Mouse (Mus musculus) forebrain, embryonic 14.5 days (tissue): ENCODE measurements at regions not wholly inside any gene's neighbourhood (a gene's known extent, or its start where the extent isn't known, plus 50 kb on each side); places are given as distances from the start of the nearest gene placed in this dataset.
"Not testable (repeated sequence)": the region's sequence is repeated elsewhere in the genome, so short reads cannot be mapped to it uniquely, and the experiment has no call there.

ENCODE experiments used
- ATAC-seq: fragments of 200-750 bp; cut with Nextera tagmentation; 2 replicates; pipeline ENCODE4 v1.8.0; 2017; ENCODE audit warnings: mild to moderate bottlenecking, moderate library complexity
- DNase-seq: peaks from one replicate; pipeline ENCODE4 v3.0.0-alpha.2; 2015; ENCODE audit warnings: low spot score
- H3K27ac ChIP-seq: fragments of 300-500 bp; sonication (generic); 2 replicates; pipeline ENCODE4 v1.5.1; 2014; ENCODE audit warnings: low read depth, mild to moderate bottlenecking, control low read depth, low read length, moderate library complexity
- H3K27me3 ChIP-seq: fragments of 300-500 bp; sonication (generic); replicated peaks from 2 replicates; pipeline ENCODE4 v1.6.1; 2014; ENCODE audit warnings: low read length, control low read depth, mixed read lengths; ENCODE audit not compliant: control insufficient read depth, insufficient read depth
- H3K36me3 ChIP-seq: fragments of 300-500 bp; sonication (generic); 2 replicates; pipeline ENCODE4 v1.6.1; 2014; ENCODE audit warnings: low read length, control low read depth; ENCODE audit not compliant: control insufficient read depth, insufficient read depth
- H3K4me1 ChIP-seq: fragments of 300-500 bp; sonication (generic); 2 replicates; pipeline ENCODE4 v1.6.1; 2014; ENCODE audit warnings: antibody characterized with exemption, low read length, control low read depth; ENCODE audit not compliant: control insufficient read depth, insufficient read depth
- H3K4me2 ChIP-seq: fragments of 300-500 bp; sonication (generic); 2 replicates; pipeline ENCODE4 v1.6.1; 2014; ENCODE audit warnings: mild to moderate bottlenecking, control low read depth, low read length
- H3K4me3 ChIP-seq: fragments of 300-500 bp; sonication (generic); 2 replicates; pipeline ENCODE4 v1.5.1; 2014; ENCODE audit warnings: low read depth, low read length, control low read depth
- H3K9ac ChIP-seq: fragments of 300-500 bp; sonication (generic); 2 replicates; pipeline ENCODE4 v1.6.1; 2014; ENCODE audit warnings: mild to moderate bottlenecking, low read length, control low read depth, moderate library complexity
- H3K9me3 ChIP-seq: fragments of 300-500 bp; sonication (generic); replicated peaks from 2 replicates; pipeline ENCODE4 v1.6.1; 2016; ENCODE audit warnings: low read length, control low read depth, mixed read lengths; ENCODE audit not compliant: control insufficient read depth
- WGBS: fragments of 180-500 bp; shearing (Covaris S2); extraction: QIAGEN DNeasy Blood & Tissue Kit; methylation state at CpG from one replicate; pipeline ENCODE4 v1.1.7; 2014; 5-methylcytosine and 5-hydroxymethylcytosine counted together

DNA sequence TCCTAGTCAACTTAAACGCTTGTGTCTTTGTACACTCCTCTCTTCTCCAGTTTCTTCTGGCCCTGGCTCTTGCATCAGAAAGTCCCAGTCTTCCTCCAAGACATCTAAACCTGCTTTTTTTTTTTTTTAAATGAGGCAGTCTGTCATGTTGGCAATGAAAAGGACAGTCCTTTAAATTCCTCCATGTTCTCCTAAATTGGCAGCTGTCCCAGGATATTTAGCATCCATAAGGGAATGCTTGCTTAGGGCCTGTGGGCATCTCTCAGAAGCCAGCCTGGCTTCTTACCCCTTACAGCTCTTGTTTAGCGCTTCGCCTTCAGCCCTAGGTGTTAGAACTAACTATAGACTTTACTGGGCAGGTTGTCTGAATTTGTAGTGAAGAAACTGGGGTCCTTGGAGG is 311.2 kb downstream of the Eipr1 start:
- peak; percentile 40; the same call in 1 of the 2 replicates for ATAC-seq
- WGBS = 64% methylated on average over 3 of the region's 3 CpGs
- Histone ChIP-seq H3K4me3 (no peak overlapping the region), H3K27ac (no peak overlapping the region), H3K9me3 (no peaks in the 10 kb centered on the region), H3K27me3 (no peaks in the 10 kb centered on the region), H3K9ac (no peak overlapping the region), H3K4me2 (no peak overlapping the region), H3K36me3 (no peaks in the 10 kb centered on the region), H3K4me1 (peaks cover 12% of the 10 kb centered on the region)
- DNase-seq = peak; percentile 83

DNA sequence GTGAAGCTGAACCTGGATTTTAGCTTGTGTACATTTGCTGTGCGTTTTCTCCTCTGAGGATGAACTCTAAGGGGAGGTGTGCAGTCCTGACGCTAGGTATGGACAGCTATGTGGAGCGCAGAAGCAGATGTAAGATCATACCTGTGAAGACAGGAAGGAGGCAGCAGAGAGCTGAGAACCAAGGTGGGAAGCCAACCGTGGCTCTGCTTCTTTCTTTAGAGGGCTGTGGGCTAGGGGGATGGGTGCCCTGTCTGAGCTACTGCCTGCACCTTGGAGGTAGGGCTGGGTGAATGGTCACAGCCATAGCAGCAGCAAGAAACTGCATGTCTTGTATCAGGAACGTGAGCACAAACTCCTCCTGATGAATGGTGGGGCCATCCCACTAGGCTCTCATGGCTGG is 316.6 kb downstream of the Eipr1 start:
- Histone ChIP-seq H3K27ac (no peak overlapping the region), H3K9ac (no peak overlapping the region), H3K9me3 (no peaks in the 10 kb centered on the region), H3K36me3 (no peaks in the 10 kb centered on the region), H3K4me1 (peaks cover under 1% of the 10 kb centered on the region; the same call in 1 of the 2 replicates), H3K4me2 (no peak overlapping the region), H3K4me3 (no peak overlapping the region), H3K27me3 (no peaks in the 10 kb centered on the region)
- 25% methylated on average over 5 of the region's 5 CpGs for WGBS
- peak; percentile 52 for DNase-seq
- ATAC-seq = peak; percentile 69; the same call in 1 of the 2 replicates

DNA sequence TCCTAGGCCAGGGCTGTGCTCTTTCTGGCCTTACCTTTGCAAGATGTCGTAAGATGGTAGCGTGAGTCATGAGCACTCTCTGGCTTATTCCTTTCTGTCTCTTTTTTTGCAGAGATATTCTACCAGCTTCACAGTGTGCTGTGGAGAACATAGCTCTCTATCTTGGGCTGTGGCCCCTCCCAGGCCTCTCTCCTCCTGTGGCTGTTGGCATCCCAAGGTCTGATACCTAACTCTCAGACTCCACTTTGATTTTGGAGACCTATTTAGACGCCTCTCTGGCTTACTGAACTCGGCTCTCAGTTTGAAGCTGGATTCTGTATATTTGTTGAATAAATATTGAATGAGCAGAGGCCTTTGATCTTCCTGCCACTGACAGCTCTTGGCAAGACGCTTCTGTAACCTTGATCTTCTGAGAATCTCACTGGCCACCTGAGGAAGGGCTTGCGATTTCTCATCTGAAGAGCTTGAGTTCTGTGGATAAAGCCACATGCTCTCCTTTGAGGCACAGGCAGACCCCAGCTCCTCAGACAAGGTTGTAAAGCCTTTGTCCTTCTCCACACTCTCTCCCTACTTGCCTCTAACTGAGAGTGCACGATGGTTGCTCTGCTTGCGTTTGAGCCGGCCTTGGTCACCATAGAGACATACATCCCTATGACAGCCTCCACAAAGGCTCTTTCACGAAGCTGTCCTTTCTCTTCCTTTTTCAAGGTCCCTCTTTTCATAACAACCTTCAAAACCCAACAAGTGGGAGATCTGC is 323.7 kb downstream of the Eipr1 start:
- H3K4me1 ChIP-seq = no peaks in the 10 kb centered on the region
- H3K4me3 ChIP-seq = no peak overlapping the region
- no peak overlapping the region for H3K27ac ChIP-seq
- no peak overlapping the region for H3K9ac ChIP-seq
- ATAC-seq = no peak
- 71% methylated on average over 10 of the region's 10 CpGs for WGBS
- H3K36me3 ChIP-seq = no peaks in the 10 kb centered on the region
- peak; percentile 8 for DNase-seq
- H3K27me3 ChIP-seq = no peaks in the 10 kb centered on the region
- no peak overlapping the region for H3K4me2 ChIP-seq
- no peaks in the 10 kb centered on the region for H3K9me3 ChIP-seq

DNA sequence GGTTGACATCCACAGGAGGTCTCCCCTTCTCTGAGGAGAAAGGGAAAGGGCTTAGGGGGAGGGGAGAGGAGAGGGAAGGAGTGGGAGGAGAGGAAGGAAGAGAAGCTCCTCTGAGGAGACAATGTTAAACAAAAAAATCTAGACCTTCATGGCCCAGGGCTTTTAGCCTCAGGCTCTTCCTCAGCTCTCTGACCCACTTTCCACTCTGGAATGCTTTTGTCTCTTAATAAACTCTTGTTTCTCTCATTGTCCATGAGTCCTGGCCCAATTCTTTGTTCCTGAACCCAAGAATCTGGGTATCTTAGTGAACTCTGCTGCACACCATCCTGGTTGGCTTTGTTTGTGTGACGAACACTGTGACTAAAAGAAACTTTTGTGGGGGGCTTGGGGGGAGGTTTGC is 325.0 kb downstream of the Eipr1 start:
- WGBS = 33% methylated on average over 1 of the region's 1 CpGs
- no peak overlapping the region for H3K9ac ChIP-seq
- no peak overlapping the region for H3K4me2 ChIP-seq
- H3K4me3 ChIP-seq = no peak overlapping the region
- ATAC-seq (no peak), DNase-seq (no peak)
- H3K27ac ChIP-seq = no peak overlapping the region
- no peaks in the 10 kb centered on the region for H3K27me3 ChIP-seq
- H3K36me3 ChIP-seq = no peaks in the 10 kb centered on the region
- no peaks in the 10 kb centered on the region for H3K4me1 ChIP-seq
- H3K9me3 ChIP-seq = no peaks in the 10 kb centered on the region

- H3K4me3 ChIP-seq = no peak overlapping the region
- H3K9me3 ChIP-seq = no peaks in the 10 kb centered on the region
- no peaks in the 10 kb centered on the region for H3K27me3 ChIP-seq
- 93% methylated on average over 1 of the region's 1 CpGs for WGBS
- ATAC-seq = no peak
- H3K27ac ChIP-seq = no peak overlapping the region
- no peaks in the 10 kb centered on the region for H3K36me3 ChIP-seq
- peaks cover 5% of the 10 kb centered on the region; the same call in 1 of the 2 replicates for H3K4me1 ChIP-seq
- H3K9ac ChIP-seq = no peak overlapping the region
- DNase-seq = no peak
- H3K4me2 ChIP-seq = no peak overlapping the region
Observed at GRCm38 (mm10) chr12:29079011-29079410, 327.4 kb downstream of the Eipr1 start.

GRCm38 (mm10) chr12:29083426-29084221 is 332.0 kb downstream of the Eipr1 start:
- no peak overlapping the region for H3K4me2 ChIP-seq
- peaks cover 5% of the 10 kb centered on the region; the same call in 1 of the 2 replicates for H3K4me1 ChIP-seq
- no peaks in the 10 kb centered on the region for H3K9me3 ChIP-seq
- peak; percentile 17 for DNase-seq
- no peak overlapping the region for H3K9ac ChIP-seq
- H3K27ac ChIP-seq = 0 out of 2 replicates have a peak overlapping the region, but pooled peaks have one; percentile 6
- no peak for ATAC-seq
- H3K36me3 ChIP-seq = no peaks in the 10 kb centered on the region
- H3K4me3 ChIP-seq = no peak overlapping the region
- H3K27me3 ChIP-seq = no peaks in the 10 kb centered on the region
- WGBS = 65% methylated on average over 13 of the region's 13 CpGs

DNA sequence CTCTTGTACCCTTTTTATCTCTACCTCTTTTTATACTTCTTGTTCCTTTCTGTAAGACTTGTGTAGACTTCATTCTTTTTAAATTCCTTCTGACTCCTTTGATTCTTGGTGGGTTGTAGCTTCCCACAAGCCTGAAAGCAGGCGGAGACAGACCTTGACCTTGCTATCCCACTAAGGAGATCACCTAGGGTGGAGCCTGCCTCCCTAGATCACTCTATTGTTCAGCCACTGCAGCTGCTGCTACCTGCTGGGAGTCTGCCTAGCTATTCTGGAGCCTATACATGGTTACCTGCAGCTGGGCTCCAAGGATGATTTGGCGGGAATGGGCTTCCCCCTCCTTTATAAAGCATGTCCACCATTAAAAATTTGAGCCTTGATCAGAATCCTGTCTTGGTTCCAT is 335.6 kb downstream of the Eipr1 start:
- not testable (repeated sequence) for H3K9ac ChIP-seq, DNase-seq, ATAC-seq, H3K27me3 ChIP-seq, H3K27ac ChIP-seq, H3K9me3 ChIP-seq, H3K4me2 ChIP-seq, H3K36me3 ChIP-seq, H3K4me3 ChIP-seq
- 65% methylated on average over 2 of the region's 2 CpGs for WGBS
- peaks cover 16% of the 10 kb centered on the region for H3K4me1 ChIP-seq

DNA sequence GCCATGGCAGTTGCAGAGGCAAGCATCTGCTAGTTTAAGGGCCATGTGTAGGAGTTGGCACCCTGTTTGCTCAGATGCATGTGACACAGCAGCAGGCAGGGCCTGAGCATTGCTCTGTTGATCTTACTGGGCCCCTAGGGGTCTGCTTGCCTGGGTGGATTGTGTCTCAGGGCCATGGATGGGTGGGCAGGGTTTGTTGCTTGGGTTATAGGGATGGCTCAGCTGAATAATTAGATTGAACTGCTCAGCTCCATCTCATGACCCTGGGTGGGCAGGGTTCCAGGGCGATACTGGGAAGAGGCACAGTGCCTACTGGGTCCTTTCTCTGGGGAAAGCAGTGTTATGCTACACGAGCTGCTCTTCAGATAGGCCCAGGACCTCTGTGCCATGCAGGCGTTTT is 338.0 kb downstream of the Eipr1 start:
- Histone ChIP-seq H3K27me3 (no peaks in the 10 kb centered on the region; the same call in 1 of the 2 replicates), H3K9ac (no peak overlapping the region; the same call in 1 of the 2 replicates), H3K27ac (no peak overlapping the region), H3K9me3 (no peaks in the 10 kb centered on the region), H3K4me1 (peaks cover 11% of the 10 kb centered on the region), H3K36me3 (no peaks in the 10 kb centered on the region), H3K4me3 (no peak overlapping the region), H3K4me2 (no peak overlapping the region)
- no peak for DNase-seq
- WGBS = 59% methylated on average over 3 of the region's 3 CpGs
- no peak for ATAC-seq

DNA sequence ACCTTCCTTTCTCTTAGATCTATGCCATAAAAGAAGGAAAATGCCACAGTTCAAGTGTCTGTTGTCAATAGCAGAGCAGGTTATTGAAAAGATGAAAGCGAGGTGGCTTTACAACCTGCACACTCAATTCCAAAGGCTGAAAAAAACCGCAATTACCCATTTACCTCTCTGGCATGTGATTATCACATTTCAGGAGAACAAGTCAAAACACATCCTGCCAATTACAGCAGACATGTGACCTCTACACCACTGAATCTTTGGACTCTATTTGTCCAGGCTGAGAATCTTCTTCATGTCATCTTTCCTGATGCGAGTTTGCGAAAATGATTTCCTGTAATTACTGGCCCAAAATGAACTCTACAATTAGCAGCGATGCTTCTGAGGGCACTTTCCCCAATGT is 338.8 kb downstream of the Eipr1 start:
- H3K4me1 ChIP-seq = peaks cover 20% of the 10 kb centered on the region
- H3K4me3 ChIP-seq = no peak overlapping the region
- no peak overlapping the region for H3K4me2 ChIP-seq
- H3K27ac ChIP-seq = no peak overlapping the region
- peak; percentile 26 for DNase-seq
- 52% methylated on average over 5 of the region's 5 CpGs for WGBS
- H3K9ac ChIP-seq = no peak overlapping the region
- H3K36me3 ChIP-seq = no peaks in the 10 kb centered on the region
- no peaks in the 10 kb centered on the region for H3K9me3 ChIP-seq
- ATAC-seq = no peak
- no peaks in the 10 kb centered on the region; the same call in 1 of the 2 replicates for H3K27me3 ChIP-seq
